Mouse (Mus musculus) adipocyte (in vitro differentiated cells): ENCODE results near the gene Clip1.
A peak's percentile ranks its signal among the peaks of the same experiment; 100 is the strongest.
"Not testable (repeated sequence)": the region's sequence is repeated elsewhere in the genome, so short reads cannot be mapped to it uniquely, and the experiment has no call there.

Experiments used
- DNase-seq: peaks from one replicate; pipeline ENCODE4 v3.0.0-alpha.2; 2016; ENCODE audit warnings: low spot score

Clip1 gene

GRCm38 (mm10) chr5:123684221-123685144 is at the start of gene Clip1:
Gene Clip1, minus strand, starts transcription at chr5:123684618.
- peak; percentile 52 for DNase-seq

- no peak for DNase-seq
These were observed 46.6 kb upstream of the Clip1 start for GRCm38 (mm10) chr5:123730981-123731380.

- not testable (repeated sequence) for DNase-seq
These were observed 39.4 kb upstream of the Clip1 start for GRCm38 (mm10) chr5:123723816-123724215.

- peak; percentile 99 for DNase-seq
These were observed 36.2 kb upstream of the Clip1 start, which contains the start of gene Zcchc8 for GRCm38 (mm10) chr5:123720328-123721311. Gene Zcchc8, minus strand, starts transcription at chr5:123721100.

GRCm38 (mm10) chr5:123714622-123715021 is 30.2 kb upstream of the Clip1 start:
- DNase-seq = no peak

GRCm38 (mm10) chr5:123713782-123714181 is 29.4 kb upstream of the Clip1 start:
- DNase-seq = no peak

- no peak for DNase-seq
These were observed 25.2 kb upstream of the Clip1 start for GRCm38 (mm10) chr5:123709571-123709970.

GRCm38 (mm10) chr5:123708598-123708997 is 24.2 kb upstream of the Clip1 start:
- no peak for DNase-seq

- DNase-seq = peak; percentile 82
These were observed 16.2 kb upstream of the Clip1 start for GRCm38 (mm10) chr5:123700625-123701024.

GRCm38 (mm10) chr5:123699198-123699597 is 14.8 kb upstream of the Clip1 start:
- DNase-seq = peak; percentile 93

GRCm38 (mm10) chr5:123696961-123697360 is 12.5 kb upstream of the Clip1 start:
- DNase-seq = no peak

GRCm38 (mm10) chr5:123696244-123696643 is 11.8 kb upstream of the Clip1 start:
- peak; percentile 61 for DNase-seq

- peak; percentile 96 for DNase-seq
These were observed 10.1 kb upstream of the Clip1 start for GRCm38 (mm10) chr5:123694468-123694867.

GRCm38 (mm10) chr5:123683377-123684220 is 819 bp downstream of the Clip1 start:
- DNase-seq = peak; percentile 42

GRCm38 (mm10) chr5:123683043-123683376 is 1.4 kb downstream of the Clip1 start:
- peak; percentile 78 for DNase-seq

GRCm38 (mm10) chr5:123682372-123682771 is 2.0 kb downstream of the Clip1 start:
- DNase-seq = peak; percentile 46

- DNase-seq = peak; percentile 52
These were observed 4.7 kb downstream of the Clip1 start for GRCm38 (mm10) chr5:123679546-123680263.

- DNase-seq = no peak
These were observed 5.3 kb downstream of the Clip1 start for GRCm38 (mm10) chr5:123679106-123679505.

- DNase-seq = no peak
These were observed 8.7 kb downstream of the Clip1 start for GRCm38 (mm10) chr5:123675717-123676116.

- peak; percentile 72 for DNase-seq
These were observed 9.2 kb downstream of the Clip1 start for GRCm38 (mm10) chr5:123675221-123675620.

GRCm38 (mm10) chr5:123671473-123671820 is 13.0 kb downstream of the Clip1 start:
- DNase-seq = no peak
